Mouse (Mus musculus): ENCODE measurements around the gene Arid3c. TPM values are rescaled to one million over a fixed set of nuclear protein-coding genes. Genes with fewer than 3 reads are reported as not detected.
A peak's percentile ranks its signal among the peaks of the same experiment; 100 is the strongest.

Arid3c gene
- polyA plus RNA-seq, 1 experiment from 2014 or later: not detected

DNA sequence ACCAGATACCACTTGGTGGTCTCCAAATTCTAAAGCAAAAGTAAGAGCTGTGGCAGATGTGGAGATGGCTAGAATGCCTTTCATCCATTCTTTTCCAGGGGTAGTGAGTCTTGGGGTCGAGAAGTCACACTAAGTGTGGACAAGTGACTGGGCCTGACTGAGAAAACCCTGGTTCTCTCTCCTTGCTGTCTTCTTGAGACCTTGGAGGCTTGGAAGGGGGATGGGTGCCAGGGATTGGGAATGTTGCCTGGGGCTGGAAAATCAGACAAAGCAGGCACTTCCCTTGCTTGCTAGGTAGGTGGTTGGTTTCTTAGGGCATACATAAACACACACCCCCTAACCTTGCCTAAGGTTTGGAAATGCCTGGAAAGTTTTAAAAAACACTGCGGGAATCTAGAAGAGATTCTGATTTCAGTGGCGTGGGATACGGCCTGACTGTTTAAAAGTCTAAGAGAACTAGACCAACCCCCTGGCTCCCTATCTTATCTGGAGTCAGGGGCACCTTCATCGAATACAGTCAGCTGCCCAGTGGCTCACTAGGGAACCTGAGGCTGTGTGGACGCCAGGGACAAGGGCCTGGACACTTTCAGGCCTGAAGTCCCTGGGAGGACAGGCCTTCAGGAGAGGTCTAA is 28.8 kb upstream of the Arid3c start:
- H3K4me3 ChIP-seq: peak overlapping the region; percentile 57
- peaks cover 58% of the 10 kb centered on the region for H3K4me1 ChIP-seq
- peak overlapping the region; percentile 90 for H3K27ac ChIP-seq
- no peaks in the 10 kb centered on the region for H3K9me3 ChIP-seq
- peaks cover 24% of the 10 kb centered on the region for H3K36me3 ChIP-seq
- WGBS: 13% methylated on average over 6 of the region's 6 CpGs
- H3K27me3 ChIP-seq (ENCODE audit: insufficient read depth, poor library complexity, severe bottlenecking): no peaks in the 10 kb centered on the region
- peak; percentile 76 for DNase-seq (ENCODE audit: low spot score)

- peaks cover 61% of the 10 kb centered on the region for H3K4me1 ChIP-seq
- peak; percentile 72 for DNase-seq (ENCODE audit: low spot score)
These were observed 28.3 kb upstream of the Arid3c start for GRCm38 (mm10) chr4:41759206-41759605.

DNA sequence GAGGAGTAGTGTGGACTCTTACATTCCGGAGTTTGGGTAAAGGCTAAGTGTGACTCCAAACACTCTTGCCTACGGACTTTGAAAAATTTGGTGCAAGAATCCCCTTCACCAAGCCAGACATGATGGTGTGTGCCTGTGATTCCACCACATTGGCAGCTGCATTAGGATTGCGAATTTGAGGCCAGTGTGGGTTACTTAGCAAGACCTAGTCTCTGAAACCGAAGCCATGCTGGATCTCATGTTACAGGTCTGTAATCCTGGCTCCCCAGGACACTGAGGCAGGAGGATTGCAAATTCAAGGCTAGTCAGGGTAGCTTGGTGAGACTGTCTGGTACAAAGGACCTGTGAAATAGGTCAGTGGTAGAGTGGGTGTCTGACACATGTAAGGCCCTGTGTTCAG is 27.8 kb upstream of the Arid3c start:
- H3K27ac ChIP-seq: no peak overlapping the region
- 91% methylated on average over 4 of the region's 4 CpGs for WGBS
- peaks cover 61% of the 10 kb centered on the region for H3K4me1 ChIP-seq

More at GRCm38 (mm10) chr4:41759206-41759605, 28.3 kb upstream of the Arid3c start:
- Histone ChIP-seq H3K27ac (peak overlapping the region; percentile 90), H3K9me3 (no peaks in the 10 kb centered on the region), H3K4me3 (peak overlapping the region; percentile 57; the same call in 1 of the 2 replicates), H3K36me3 (peaks cover 24% of the 10 kb centered on the region), H3K27me3 (ENCODE audit: insufficient read depth, poor library complexity, severe bottlenecking) (no peaks in the 10 kb centered on the region)
- WGBS: 69% methylated on average over 9 of the region's 9 CpGs

GRCm38 (mm10) chr4:41758021-41758420 is 27.1 kb upstream of the Arid3c start:
- no peaks in the 10 kb centered on the region for H3K9me3 ChIP-seq
- no peak overlapping the region for H3K27ac ChIP-seq
- H3K36me3 ChIP-seq: peaks cover 24% of the 10 kb centered on the region
- 83% methylated on average over 11 of the region's 11 CpGs for WGBS
- no peaks in the 10 kb centered on the region for H3K27me3 ChIP-seq (ENCODE audit: insufficient read depth, poor library complexity, severe bottlenecking)
- no peak overlapping the region for H3K4me3 ChIP-seq
- DNase-seq (ENCODE audit: low spot score): no peak
- H3K4me1 ChIP-seq: peaks cover 61% of the 10 kb centered on the region

More for the DNA sequence above, 27.8 kb upstream of the Arid3c start:
- no peaks in the 10 kb centered on the region for H3K9me3 ChIP-seq
- DNase-seq (ENCODE audit: low spot score): peak; percentile 70
- H3K36me3 ChIP-seq: peaks cover 24% of the 10 kb centered on the region
- no peaks in the 10 kb centered on the region for H3K27me3 ChIP-seq (ENCODE audit: insufficient read depth, poor library complexity, severe bottlenecking)
- H3K4me3 ChIP-seq: no peak overlapping the region

- peak; percentile 72 for DNase-seq (ENCODE audit: low spot score)
- peaks cover 24% of the 10 kb centered on the region for H3K36me3 ChIP-seq
- peaks cover 54% of the 10 kb centered on the region for H3K4me1 ChIP-seq
- 91% methylated on average over 13 of the region's 13 CpGs for WGBS
- no peaks in the 10 kb centered on the region for H3K27me3 ChIP-seq (ENCODE audit: insufficient read depth, poor library complexity, severe bottlenecking)
- no peak overlapping the region for H3K27ac ChIP-seq
- no peak overlapping the region for H3K4me3 ChIP-seq
- H3K9me3 ChIP-seq: no peaks in the 10 kb centered on the region
These were observed 26.4 kb upstream of the Arid3c start for GRCm38 (mm10) chr4:41757321-41757720.

DNA sequence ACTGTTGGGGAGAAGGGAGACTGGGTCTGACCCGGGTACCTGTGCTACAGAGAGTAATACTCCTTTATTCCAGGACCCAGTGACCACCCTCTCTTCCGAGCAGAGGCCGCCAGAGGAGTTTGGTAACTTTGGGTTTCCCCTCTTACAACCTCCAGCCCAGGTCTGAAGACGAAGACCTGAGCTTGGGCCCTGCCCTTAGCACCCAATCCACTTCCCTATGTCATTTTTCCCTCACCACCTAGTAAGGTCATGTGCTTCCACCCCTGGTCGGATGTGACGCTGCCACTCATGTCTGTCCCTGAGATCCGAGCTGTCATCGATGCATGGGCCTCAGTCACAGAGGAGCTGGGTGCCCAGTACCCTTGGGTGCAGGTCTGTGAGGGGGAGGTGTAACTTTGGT is 25.5 kb upstream of the Arid3c start:
- peaks cover 6% of the 10 kb centered on the region; the same call in 1 of the 2 replicates for H3K27me3 ChIP-seq (ENCODE audit: insufficient read depth, poor library complexity, severe bottlenecking)
- peaks cover 24% of the 10 kb centered on the region for H3K36me3 ChIP-seq
- 73% methylated on average over 8 of the region's 8 CpGs for WGBS
- peak; percentile 76 for DNase-seq (ENCODE audit: low spot score)
- H3K4me1 ChIP-seq: peaks cover 45% of the 10 kb centered on the region
- H3K9me3 ChIP-seq: no peaks in the 10 kb centered on the region
- peak overlapping the region; percentile 70 for H3K4me3 ChIP-seq
- H3K27ac ChIP-seq: peak overlapping the region; percentile 93

DNA sequence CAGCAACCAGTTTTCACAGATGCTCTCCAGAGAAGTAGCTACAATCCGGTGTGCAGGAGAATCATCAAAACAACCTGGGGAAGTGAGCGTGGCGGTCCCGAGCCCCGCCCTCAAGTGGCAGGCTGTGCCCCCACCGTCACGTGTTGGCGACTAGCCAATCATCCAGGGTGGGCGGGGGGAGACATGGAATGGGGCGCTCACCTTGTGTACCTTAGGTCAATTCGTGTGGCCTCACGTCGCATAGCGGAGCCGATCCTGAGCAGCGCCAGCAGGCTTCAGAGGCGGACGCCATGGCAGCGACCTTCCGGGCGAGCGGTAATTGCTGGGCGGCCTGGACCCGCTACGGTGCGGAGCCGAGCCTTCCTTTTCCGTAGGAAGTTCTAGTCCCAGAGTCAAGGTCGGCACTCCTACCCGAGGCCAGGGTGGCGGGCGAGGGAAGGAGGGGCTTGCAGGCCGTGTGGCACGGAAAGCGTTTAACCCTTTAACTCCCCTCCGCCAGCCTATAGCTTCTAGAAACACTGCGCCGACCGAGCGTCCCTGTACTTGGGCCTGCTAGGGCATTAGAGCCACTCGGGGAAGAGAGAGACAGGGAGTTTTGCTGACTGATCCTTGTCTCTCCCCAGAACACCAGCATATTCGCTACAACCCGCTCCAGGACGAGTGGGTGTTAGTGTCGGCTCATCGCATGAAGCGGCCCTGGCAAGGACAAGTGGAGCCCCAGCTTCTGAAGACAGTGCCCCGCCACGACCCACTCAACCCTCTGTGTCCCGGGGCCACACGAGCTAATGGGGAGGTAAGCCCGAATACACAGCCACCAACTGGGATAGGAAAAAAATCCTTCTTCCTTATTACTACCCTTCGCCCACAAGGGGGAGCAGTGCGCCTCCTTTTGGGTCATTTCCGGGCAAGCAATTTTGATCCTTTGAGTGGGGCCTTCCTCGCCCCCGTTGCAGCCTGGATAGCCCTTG is 24.7 kb upstream of the Arid3c start, which contains the start of gene Sigmar1:
Gene Sigmar1 (minus strand): TSS at position 820 of the 968 bp plus-strand sequence.
- peaks cover 6% of the 10 kb centered on the region; the same call in 1 of the 2 replicates for H3K27me3 ChIP-seq (ENCODE audit: insufficient read depth, poor library complexity, severe bottlenecking)
- peak; percentile 95 for DNase-seq (ENCODE audit: low spot score)
- H3K4me1 ChIP-seq: peaks cover 37% of the 10 kb centered on the region
- peak within 1 kb of the TSS; percentile 93 for H3K27ac ChIP-seq
- WGBS: under 1% methylated on average over 57 of the region's 57 CpGs
- peaks cover 24% of the 10 kb centered on the region for H3K36me3 ChIP-seq
- no peaks in the 10 kb centered on the region for H3K9me3 ChIP-seq
- peak within 1 kb of the TSS; percentile 70 for H3K4me3 ChIP-seq

DNA sequence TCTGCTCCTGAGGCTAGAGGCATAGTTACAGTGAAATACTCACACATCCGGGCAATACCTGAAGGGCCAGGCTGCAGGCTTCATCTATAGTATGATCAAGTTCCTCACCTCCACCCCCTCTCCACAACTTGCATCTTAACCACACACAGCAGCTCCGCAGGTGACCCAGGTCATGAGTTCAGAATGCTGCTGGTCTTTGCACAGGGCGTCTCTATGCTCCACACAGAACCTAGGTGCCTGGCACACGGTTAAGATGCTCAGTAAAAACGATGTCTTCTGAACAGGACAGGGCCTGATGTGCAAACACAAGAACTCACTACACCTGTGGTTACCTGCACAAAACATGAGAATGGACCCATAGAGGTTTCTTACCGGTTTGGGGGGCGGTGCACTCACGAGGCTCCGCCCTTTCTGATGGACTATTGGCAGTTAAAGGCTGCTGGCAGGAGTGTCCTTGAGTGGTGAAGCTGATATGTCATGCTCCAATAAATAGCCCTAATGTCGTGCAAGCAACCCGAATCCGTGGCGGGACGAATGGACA is 23.9 kb upstream of the Arid3c start, which contains the start of gene Galt:
Gene Galt (plus strand): TSS at position 432 of the 541 bp plus-strand sequence.
- Histone ChIP-seq H3K4me3 (peak within 1 kb of the TSS; percentile 70), H3K36me3 (peaks cover 24% of the 10 kb centered on the region), H3K4me1 (peaks cover 30% of the 10 kb centered on the region), H3K27me3 (ENCODE audit: insufficient read depth, poor library complexity, severe bottlenecking) (peaks cover 6% of the 10 kb centered on the region; the same call in 1 of the 2 replicates), H3K27ac (peak within 1 kb of the TSS; percentile 93), H3K9me3 (no peaks in the 10 kb centered on the region)
- WGBS: 14% methylated on average over 14 of the region's 14 CpGs
- no peak for DNase-seq (ENCODE audit: low spot score)

DNA sequence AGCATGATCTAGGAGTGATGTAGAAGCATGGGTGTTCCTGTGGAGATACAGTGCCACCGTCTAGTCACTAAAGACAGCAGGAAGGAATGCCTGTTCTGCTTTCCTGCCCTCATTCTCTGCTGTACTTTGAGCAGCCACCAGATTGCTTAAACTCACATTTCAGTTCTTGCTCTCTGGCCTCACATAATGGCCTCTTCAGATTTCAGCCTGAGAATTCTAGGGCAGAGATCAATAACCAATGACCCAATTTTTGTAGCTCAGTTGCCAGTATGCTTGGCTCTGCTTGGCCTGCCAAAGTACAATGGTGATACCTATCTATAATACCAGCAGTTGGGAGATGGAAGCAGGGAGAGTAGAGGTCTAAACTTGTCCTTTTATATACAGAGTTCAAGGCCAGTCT is 14.1 kb upstream of the Arid3c start:
- H3K4me3 ChIP-seq: no peak overlapping the region
- H3K4me1 ChIP-seq: peaks cover 13% of the 10 kb centered on the region
- no peaks in the 10 kb centered on the region for H3K9me3 ChIP-seq
- 0 out of 2 replicates have a peak, but pooled peaks cover 3% of the 10 kb centered on the region for H3K27me3 ChIP-seq (ENCODE audit: insufficient read depth, poor library complexity, severe bottlenecking)
- no peak overlapping the region for H3K27ac ChIP-seq
- H3K36me3 ChIP-seq: no peaks in the 10 kb centered on the region
- WGBS: 77% methylated on average over 1 of the region's 1 CpGs
- DNase-seq (ENCODE audit: low spot score): no peak

DNA sequence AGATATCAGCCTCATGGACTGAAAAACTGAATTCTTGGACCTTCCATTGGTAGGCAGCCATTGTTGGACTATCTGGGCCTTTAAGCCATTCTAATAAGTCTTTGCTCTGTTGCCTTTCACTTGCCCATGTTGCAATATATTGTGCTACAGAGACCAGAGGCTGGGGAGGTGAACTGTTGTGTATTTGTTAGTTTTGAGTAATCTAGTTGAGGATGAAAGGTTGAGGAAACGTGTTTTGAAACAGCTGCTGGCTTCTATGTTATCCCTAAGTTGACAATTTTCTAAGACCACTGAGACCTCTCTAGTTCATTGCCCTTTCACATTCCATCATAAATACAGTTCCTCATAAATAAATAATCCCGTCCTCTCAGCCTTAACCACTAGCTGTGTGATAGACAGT is 13.2 kb upstream of the Arid3c start:
- DNase-seq (ENCODE audit: low spot score): no peak
- H3K36me3 ChIP-seq: peaks cover 5% of the 10 kb centered on the region
- H3K27ac ChIP-seq: no peak overlapping the region
- 70% methylated on average over 2 of the region's 2 CpGs for WGBS
- peaks cover 21% of the 10 kb centered on the region for H3K4me1 ChIP-seq
- H3K27me3 ChIP-seq (ENCODE audit: insufficient read depth, poor library complexity, severe bottlenecking): 0 out of 2 replicates have a peak, but pooled peaks cover 3% of the 10 kb centered on the region
- no peaks in the 10 kb centered on the region for H3K9me3 ChIP-seq
- no peak overlapping the region for H3K4me3 ChIP-seq

DNA sequence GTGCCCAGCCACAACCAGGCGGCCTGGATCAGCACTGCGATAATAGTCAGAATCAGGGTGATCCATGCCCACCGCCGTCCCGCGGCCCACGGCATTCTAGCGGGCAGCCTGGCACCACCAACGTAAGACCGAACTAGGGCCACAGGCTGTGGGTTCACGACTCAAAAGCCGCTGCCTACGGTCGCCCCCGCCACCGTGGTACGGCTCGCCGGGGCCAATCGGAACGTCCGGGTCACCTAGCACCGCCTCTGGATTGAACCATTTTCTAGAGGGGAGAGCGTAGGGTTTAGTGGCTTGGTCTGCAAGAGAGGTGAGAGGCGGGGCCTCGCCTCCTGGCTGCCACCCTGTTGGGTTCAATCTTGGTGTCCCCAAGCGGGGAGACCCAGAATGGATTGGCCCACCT is 10.2 kb upstream of the Arid3c start:
- Histone ChIP-seq H3K9me3 (no peaks in the 10 kb centered on the region), H3K4me1 (peaks cover 22% of the 10 kb centered on the region), H3K36me3 (peaks cover 15% of the 10 kb centered on the region), H3K4me3 (peak overlapping the region; percentile 76), H3K27ac (peak overlapping the region; percentile 88), H3K27me3 (ENCODE audit: insufficient read depth, poor library complexity, severe bottlenecking) (no peaks in the 10 kb centered on the region)
- peak; percentile 97 for DNase-seq (ENCODE audit: low spot score)
- under 1% methylated on average over 27 of the region's 27 CpGs for WGBS

GRCm38 (mm10) chr4:41740380-41741157 is 9.6 kb upstream of the Arid3c start:
- Histone ChIP-seq H3K9me3 (no peaks in the 10 kb centered on the region), H3K4me1 (peaks cover 22% of the 10 kb centered on the region), H3K27ac (peak overlapping the region; percentile 88), H3K4me3 (peak overlapping the region; percentile 76), H3K27me3 (ENCODE audit: insufficient read depth, poor library complexity, severe bottlenecking) (no peaks in the 10 kb centered on the region), H3K36me3 (peaks cover 15% of the 10 kb centered on the region)
- WGBS: 1% methylated on average over 48 of the region's 48 CpGs
- peak; percentile 81 for DNase-seq (ENCODE audit: low spot score)
